In the genomic region with DNA sequence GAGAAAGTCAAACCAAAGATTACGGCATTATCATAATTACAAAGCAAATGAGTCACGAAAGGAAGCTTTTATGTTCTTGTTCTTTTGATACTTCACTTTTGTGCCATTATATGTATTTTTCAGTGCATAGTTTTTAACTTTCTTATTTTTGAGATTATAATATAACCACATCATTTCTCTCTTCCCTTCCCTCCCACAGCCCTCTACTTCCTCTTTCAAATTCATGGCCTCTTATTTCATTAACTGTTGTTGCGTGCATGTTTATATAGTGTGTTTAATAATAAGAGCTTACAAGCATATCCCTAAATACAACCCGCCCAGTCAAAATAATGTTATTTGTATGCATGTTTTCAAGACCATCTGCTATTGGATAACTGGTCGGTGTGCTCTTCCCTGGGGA, we compare ENCODE assay signal across 1 mouse cellular context.
TF ChIP-seq lines count a peak whose summit lies in the region.

No protein-coding gene starts in this region.

TF ChIP-seq in MEL, 35 proteins besides CTCF, POLR2A, EP300 and RAD21:
- TF ChIP-seq CHD1 (IDR thresholded peaks at IDR 0.05; ENCODE audit: low read depth, low read length) (no peak), GATA1 (IDR thresholded peaks at IDR 0.05; ENCODE audit: low read depth, low read length) (no peak), E2F4 (IDR thresholded peaks at IDR 0.05; ENCODE audit: borderline replicate concordance, low read depth, low read length) (no peak), ZMIZ1 (IDR thresholded peaks at IDR 0.05; ENCODE audit: low read depth, low read length) (no peak), SMC3 (IDR thresholded peaks at IDR 0.05; ENCODE audit: low read depth, low read length) (no peak), MYB (IDR thresholded peaks at IDR 0.05; ENCODE audit: low read depth, low read length) (no peak), USF2 (IDR thresholded peaks at IDR 0.05; ENCODE audit: borderline replicate concordance in 1 of 2, insufficient read depth in 1 of 2, low read depth in 1 of 2, low read length in 2 of 2) (no peak), USF1 (IDR thresholded peaks at IDR 0.05; ENCODE audit: low read depth, low read length) (no peak), GABPA (IDR thresholded peaks at IDR 0.05; ENCODE audit: low read depth, low read length) (no peak), UBTF (IDR thresholded peaks at IDR 0.05; ENCODE audit: borderline replicate concordance, insufficient read depth, low read depth, low read length) (no peak), MEF2A (IDR thresholded peaks at IDR 0.05; ENCODE audit: extremely low read depth, insufficient replicate concordance, low read depth, low read length, poor library complexity, severe bottlenecking) (no peak), ZC3H11A (IDR thresholded peaks at IDR 0.05; ENCODE audit: low read depth, low read length) (no peak)
